Mouse (Mus musculus) lung, embryonic 16.5 days (tissue): ENCODE data around the gene Ccdc162. TPM values are rescaled to one million over a fixed set of nuclear protein-coding genes. Genes with fewer than 3 reads are reported as not detected.

Experiments used
- ATAC-seq: fragments of 200-750 bp; cut with Nextera tagmentation; 2 replicates; pipeline ENCODE4 v1.8.0; 2017; ENCODE audit warnings: low read depth, mild to moderate bottlenecking, moderate library complexity
- H3K27ac ChIP-seq: fragments of 300-500 bp; sonication (generic); 2 replicates; pipeline ENCODE4 v1.5.1; 2014; ENCODE audit warnings: mild to moderate bottlenecking, control low read depth, low read length
- H3K27me3 ChIP-seq: fragments of 300-500 bp; sonication (generic); 2 replicates; pipeline ENCODE4 v1.6.1; 2014; ENCODE audit warnings: low read depth, low read length, mixed read lengths; ENCODE audit not compliant: control insufficient read depth, insufficient read depth
- H3K36me3 ChIP-seq: fragments of 300-500 bp; sonication (generic); 2 replicates; pipeline ENCODE4 v1.6.1; 2014; ENCODE audit warnings: low read length; ENCODE audit not compliant: control insufficient read depth, insufficient read depth
- H3K4me1 ChIP-seq: fragments of 300-500 bp; sonication (generic); replicated peaks from 2 replicates; pipeline ENCODE4 v1.6.1; 2014; ENCODE audit warnings: low read length, mixed read lengths; ENCODE audit not compliant: control insufficient read depth, insufficient read depth
- H3K4me2 ChIP-seq: fragments of 300-500 bp; sonication (generic); 2 replicates; pipeline ENCODE4 v1.6.1; 2014; ENCODE audit warnings: low read depth, low read length, control low read depth
- H3K4me3 ChIP-seq: fragments of 300-500 bp; sonication (generic); 2 replicates; pipeline ENCODE4 v1.5.1; 2014; ENCODE audit warnings: mild to moderate bottlenecking, low read length, control low read depth
- H3K9ac ChIP-seq: fragments of 300-500 bp; sonication (generic); 2 replicates; pipeline ENCODE4 v1.6.1; 2014; ENCODE audit warnings: low read length, control low read depth
- H3K9me3 ChIP-seq: fragments of 300-500 bp; sonication (generic); 2 replicates; pipeline ENCODE4 v1.6.1; 2016; ENCODE audit warnings: low read length; ENCODE audit not compliant: control insufficient read depth
- WGBS: fragments of 180-500 bp; shearing (Covaris S2); extraction: QIAGEN DNeasy Blood & Tissue Kit; methylation state at CpG from one replicate; pipeline ENCODE4 v1.1.7; 2014; 5-methylcytosine and 5-hydroxymethylcytosine counted together
- polyA plus RNA-seq: library from polyadenylated mRNA; unstranded; fragments of >200 nt; fragmentation: Nextera tagmentation; extraction: Ambion mirVana; gene quantifications from 2 replicates; pipeline ENCODE4 v1.2.1, GENCODE M21; 2015

Ccdc162 gene
- polyA plus RNA-seq, 1 experiment from 2014 or later = 1.3 TPM

- no peak for ATAC-seq
Observed at GRCm38 (mm10) chr10:41632062-41632461, 84.4 kb downstream of the Ccdc162 start.

GRCm38 (mm10) chr10:41626996-41627395 lies 89.4 kb downstream of the Ccdc162 start:
- H3K4me3 ChIP-seq = no peak overlapping the region
- no peak overlapping the region for H3K9ac ChIP-seq
- H3K4me1 ChIP-seq = no peaks in the 10 kb centered on the region; the same call in 1 of the 2 replicates
- 79% methylated on average over 3 of the region's 3 CpGs for WGBS
- H3K27me3 ChIP-seq = no peaks in the 10 kb centered on the region
- H3K36me3 ChIP-seq = no peaks in the 10 kb centered on the region
- no peak overlapping the region for H3K27ac ChIP-seq
- no peaks in the 10 kb centered on the region; the same call in 1 of the 2 replicates for H3K9me3 ChIP-seq
- no peak for ATAC-seq
- no peak overlapping the region for H3K4me2 ChIP-seq

More at GRCm38 (mm10) chr10:41632062-41632461, 84.4 kb downstream of the Ccdc162 start:
- H3K27ac ChIP-seq = no peak overlapping the region
- WGBS = 100% methylated on average over 1 of the region's 1 CpGs
- H3K4me1 ChIP-seq = peaks cover 5% of the 10 kb centered on the region
- no peak overlapping the region for H3K4me2 ChIP-seq
- no peaks in the 10 kb centered on the region for H3K27me3 ChIP-seq
- H3K9me3 ChIP-seq = no peaks in the 10 kb centered on the region; the same call in 1 of the 2 replicates
- no peaks in the 10 kb centered on the region for H3K36me3 ChIP-seq
- no peak overlapping the region for H3K9ac ChIP-seq
- H3K4me3 ChIP-seq = no peak overlapping the region

- Histone ChIP-seq H3K4me3 (no peak overlapping the region), H3K9ac (no peak overlapping the region), H3K27me3 (no peaks in the 10 kb centered on the region), H3K4me2 (no peak overlapping the region), H3K36me3 (no peaks in the 10 kb centered on the region), H3K27ac (no peak overlapping the region), H3K9me3 (no peaks in the 10 kb centered on the region), H3K4me1 (no peaks in the 10 kb centered on the region)
- WGBS = 91% methylated on average over 2 of the region's 2 CpGs
- no peak for ATAC-seq
Observed at GRCm38 (mm10) chr10:41619988-41620387, 96.4 kb downstream of the Ccdc162 start.

- Histone ChIP-seq H3K9me3 (no peaks in the 10 kb centered on the region), H3K4me1 (no peaks in the 10 kb centered on the region), H3K27ac (no peak overlapping the region), H3K4me2 (no peak overlapping the region), H3K36me3 (no peaks in the 10 kb centered on the region), H3K9ac (no peak overlapping the region), H3K4me3 (no peak overlapping the region), H3K27me3 (no peaks in the 10 kb centered on the region)
- ATAC-seq = no peak
- WGBS = 80% methylated on average over 4 of the region's 4 CpGs
Observed at GRCm38 (mm10) chr10:41615487-41615886, 100.9 kb downstream of the Ccdc162 start.

- ATAC-seq = no peak
- H3K27ac ChIP-seq = no peak overlapping the region
- H3K4me3 ChIP-seq = no peak overlapping the region
- H3K9ac ChIP-seq = no peak overlapping the region
- H3K4me1 ChIP-seq = no peaks in the 10 kb centered on the region
- no peak overlapping the region for H3K4me2 ChIP-seq
- no peaks in the 10 kb centered on the region for H3K27me3 ChIP-seq
- H3K9me3 ChIP-seq = no peaks in the 10 kb centered on the region
- WGBS = 80% methylated on average over 5 of the region's 5 CpGs
- no peaks in the 10 kb centered on the region for H3K36me3 ChIP-seq
Observed at GRCm38 (mm10) chr10:41611941-41612340, 104.5 kb downstream of the Ccdc162 start.

GRCm38 (mm10) chr10:41609475-41609874 lies 107.0 kb downstream of the Ccdc162 start:
- Histone ChIP-seq H3K4me3 (no peak overlapping the region), H3K9me3 (no peaks in the 10 kb centered on the region), H3K36me3 (no peaks in the 10 kb centered on the region), H3K4me2 (no peak overlapping the region), H3K4me1 (peaks cover 5% of the 10 kb centered on the region; the same call in 1 of the 2 replicates), H3K27ac (no peak overlapping the region), H3K9ac (no peak overlapping the region), H3K27me3 (no peaks in the 10 kb centered on the region)
- no peak for ATAC-seq
- WGBS = 41% methylated on average over 1 of the region's 1 CpGs

- Histone ChIP-seq H3K9me3 (no peaks in the 10 kb centered on the region), H3K4me2 (no peak overlapping the region), H3K36me3 (no peaks in the 10 kb centered on the region), H3K27me3 (no peaks in the 10 kb centered on the region), H3K9ac (no peak overlapping the region), H3K4me3 (no peak overlapping the region), H3K4me1 (peaks cover 5% of the 10 kb centered on the region; the same call in 1 of the 2 replicates), H3K27ac (no peak overlapping the region)
- WGBS = 84% methylated on average over 3 of the region's 3 CpGs
- no peak for ATAC-seq
Observed at GRCm38 (mm10) chr10:41608485-41608884, 107.9 kb downstream of the Ccdc162 start.

GRCm38 (mm10) chr10:41602667-41603066 lies 113.8 kb downstream of the Ccdc162 start:
- Histone ChIP-seq H3K4me1 (peaks cover 15% of the 10 kb centered on the region; the same call in 1 of the 2 replicates), H3K9ac (no peak overlapping the region), H3K27me3 (no peaks in the 10 kb centered on the region), H3K36me3 (no peaks in the 10 kb centered on the region), H3K4me3 (no peak overlapping the region), H3K27ac (no peak overlapping the region), H3K9me3 (no peaks in the 10 kb centered on the region), H3K4me2 (no peak overlapping the region)
- 78% methylated on average over 1 of the region's 1 CpGs for WGBS
- ATAC-seq = no peak

- no peaks in the 10 kb centered on the region for H3K27me3 ChIP-seq
- no peak overlapping the region for H3K4me2 ChIP-seq
- whole genome bisulfite sequencing = 44% methylated on average over 7 of the region's 7 CpGs
- 0 out of 2 replicates have a peak overlapping the region, but pooled peaks have one; percentile 52 for H3K27ac ChIP-seq
- H3K36me3 ChIP-seq = no peaks in the 10 kb centered on the region
- peak; percentile 41; the same call in 1 of the 2 replicates for ATAC-seq
- no peak overlapping the region for H3K4me3 ChIP-seq
- H3K4me1 ChIP-seq = peaks cover 15% of the 10 kb centered on the region; the same call in 1 of the 2 replicates
- no peak overlapping the region for H3K9ac ChIP-seq
- H3K9me3 ChIP-seq = no peaks in the 10 kb centered on the region
Observed at GRCm38 (mm10) chr10:41601898-41602545, 114.4 kb downstream of the Ccdc162 start.
